ENCODE assay signal across 12 mouse cellular contexts in the genomic region with DNA sequence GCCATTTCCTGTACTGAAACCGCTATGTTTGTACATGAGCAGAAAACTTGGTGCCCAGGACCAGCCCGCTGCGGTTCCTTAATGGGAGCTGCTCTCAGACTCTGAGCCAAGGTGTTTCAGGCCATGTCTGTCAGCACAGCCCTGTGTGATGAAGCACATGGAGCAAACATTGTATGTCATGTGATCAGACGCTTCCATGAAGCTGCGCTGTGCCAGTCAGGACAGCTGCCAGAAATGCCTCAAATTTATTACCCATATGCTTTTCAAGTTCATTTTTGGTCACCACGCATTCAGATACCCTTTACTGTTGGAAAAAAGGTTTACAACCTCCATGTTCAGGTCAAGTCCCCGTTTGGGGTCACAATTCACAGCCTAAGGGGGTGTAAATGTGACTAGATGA.
"Had no signal": no experiment of that assay in that cellular context is flagged by ENCODE, and none has a peak within 500 bp of the region (broad histone marks: within the 10 kb centered on the region; RNA-seq: fewer than 3 reads in every experiment).

No protein-coding gene starts in this region.

- DNase-seq: kidney, adult 8-10 months; layer of hippocampus, postnatal 36 days; liver; lung, adult 18-20 months; thymus, adult 18-20 months; thymus, postnatal 36 days had no signal

- H3K36me3 ChIP-seq: kidney, embryonic 15.5 days; liver, embryonic 12.5 days; liver, embryonic 15.5 days; lung, embryonic 15.5 days had no signal

- H3K4me2 ChIP-seq: kidney, embryonic 15.5 days; liver, embryonic 12.5 days; liver, embryonic 15.5 days; lung, embryonic 15.5 days; midbrain, embryonic 11.5 days had no signal

- H3K27ac ChIP-seq: kidney, embryonic 15.5 days; left cerebral cortex, adult 2 months; liver, embryonic 12.5 days; liver, embryonic 15.5 days; lung, embryonic 15.5 days had no signal

- ATAC-seq: liver, embryonic 12.5 days had no signal

- H3K4me1 ChIP-seq: kidney, embryonic 15.5 days; liver, embryonic 12.5 days; liver, embryonic 15.5 days; lung, embryonic 15.5 days had no signal

- H3K9ac ChIP-seq: kidney, embryonic 15.5 days; liver, embryonic 12.5 days; liver, embryonic 15.5 days; lung, embryonic 15.5 days had no signal

- H3K4me3 ChIP-seq: kidney, embryonic 15.5 days; left cerebral cortex, adult 2 months; liver, embryonic 12.5 days; liver, embryonic 15.5 days; lung, embryonic 15.5 days had no signal

- H3K9me3 ChIP-seq: kidney, embryonic 15.5 days; liver, embryonic 12.5 days; liver, embryonic 15.5 days; lung, embryonic 15.5 days had no signal

- H3K27me3 ChIP-seq: kidney, embryonic 15.5 days; liver, embryonic 12.5 days; liver, embryonic 15.5 days; lung, embryonic 15.5 days had no signal
